Mouse (Mus musculus) neural tube, embryonic 14.5 days (tissue): Measurements from ENCODE around the gene Hhat. TPM values are rescaled to one million over a fixed set of nuclear protein-coding genes. Genes with fewer than 3 reads are reported as not detected.

Source experiments
- ATAC-seq: fragments of 200-750 bp; cut with Nextera tagmentation; 2 replicates; pipeline ENCODE4 v1.8.0; 2017; ENCODE audit warnings: low read depth, mild to moderate bottlenecking, moderate TSS enrichment, moderate library complexity
- H3K27ac ChIP-seq: fragments of 300-500 bp; sonication (generic); 2 replicates; pipeline ENCODE4 v1.5.1; 2014; ENCODE audit warnings: low read depth, mild to moderate bottlenecking, control low read depth, low read length, moderate library complexity, mixed read lengths
- H3K27me3 ChIP-seq: fragments of 300-500 bp; sonication (generic); 2 replicates; pipeline ENCODE4 v1.6.1; 2014; ENCODE audit warnings: low read length; ENCODE audit not compliant: control insufficient read depth, insufficient read depth
- H3K36me3 ChIP-seq: fragments of 300-500 bp; sonication (generic); 2 replicates; pipeline ENCODE4 v1.6.1; 2014; ENCODE audit warnings: low read length, mixed read lengths; ENCODE audit not compliant: control insufficient read depth, insufficient read depth
- H3K4me1 ChIP-seq: fragments of 300-500 bp; sonication (generic); 2 replicates; pipeline ENCODE4 v1.6.1; 2014; ENCODE audit warnings: low read length; ENCODE audit not compliant: control insufficient read depth, insufficient read depth
- H3K4me2 ChIP-seq: fragments of 300-500 bp; sonication (generic); 2 replicates; pipeline ENCODE4 v1.6.1; 2014; ENCODE audit warnings: mild to moderate bottlenecking, low read depth, low read length, control low read depth
- H3K4me3 ChIP-seq: fragments of 300-500 bp; sonication (generic); 2 replicates; pipeline ENCODE4 v1.5.1; 2014; ENCODE audit warnings: low read depth, low read length, control low read depth, mixed read lengths
- H3K9ac ChIP-seq: fragments of 300-500 bp; sonication (generic); replicated peaks from 2 replicates; pipeline ENCODE4 v1.6.1; 2014; ENCODE audit warnings: low read depth, mild to moderate bottlenecking, control low read depth, low read length, mixed read lengths
- H3K9me3 ChIP-seq: fragments of 300-500 bp; sonication (generic); 2 replicates; pipeline ENCODE4 v1.6.1; 2016; ENCODE audit warnings: low read length; ENCODE audit not compliant: control insufficient read depth
- WGBS: fragments of 180-500 bp; shearing (Covaris S2); extraction: QIAGEN DNeasy Blood & Tissue Kit; methylation state at CpG from one replicate; pipeline ENCODE4 v1.1.7; 2014; 5-methylcytosine and 5-hydroxymethylcytosine counted together
- polyA plus RNA-seq: library from polyadenylated mRNA; unstranded; fragments of >200 nt; fragmentation: Nextera tagmentation; extraction: Ambion mirVana; gene quantifications from 2 replicates; pipeline ENCODE4 v1.2.1, GENCODE M21; 2014

The Hhat gene
- polyA plus RNA-seq = 3.1 and 3.5 TPM in 2 replicates

DNA sequence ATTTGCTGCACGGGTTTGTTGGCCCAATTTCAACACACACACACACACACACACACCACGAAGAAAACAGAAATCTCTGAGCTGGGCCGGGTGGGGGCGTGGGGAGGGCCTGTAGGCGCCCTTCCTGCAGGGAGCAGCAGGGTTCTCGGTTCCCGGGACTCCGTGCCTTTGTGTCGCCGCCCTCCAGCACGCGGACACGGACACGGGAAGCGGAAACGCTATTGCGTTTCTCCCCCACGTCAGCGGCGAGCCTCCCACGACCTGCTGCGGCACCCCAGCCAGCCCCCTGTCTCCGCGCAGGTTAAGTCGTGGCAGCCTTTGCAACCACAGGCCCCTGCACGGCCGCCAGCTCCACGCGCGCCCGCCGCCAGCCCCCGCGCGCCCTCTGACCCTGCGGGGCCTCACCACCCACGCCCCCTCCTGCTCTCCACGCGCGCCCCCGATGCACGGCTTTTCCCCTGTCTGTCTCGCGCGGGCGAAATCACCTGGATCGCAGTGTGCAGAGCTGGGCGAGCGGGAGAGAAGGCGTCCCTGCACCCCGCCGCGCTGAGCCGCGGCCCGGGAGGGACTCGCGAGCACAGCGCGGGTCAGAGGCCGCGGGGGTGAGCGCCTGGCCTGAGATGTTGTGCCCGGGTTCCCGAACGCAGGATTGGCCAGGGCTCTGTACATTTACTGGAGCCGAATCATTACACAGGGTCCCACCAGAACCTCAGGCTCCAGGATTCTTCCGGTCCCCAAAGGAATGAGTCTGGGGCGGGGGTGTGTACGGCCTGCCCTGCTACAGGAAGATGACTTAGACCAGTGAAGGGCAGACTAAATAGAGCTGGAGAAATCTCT, at the start of gene Hhat:
Gene Hhat (minus strand): TSS at position 729 of the 837 bp plus-strand sequence.
- ATAC-seq = peak; percentile 88
- H3K9me3 ChIP-seq = no peaks in the 10 kb centered on the region
- peak within 1 kb of the TSS; percentile 91 for H3K27ac ChIP-seq
- 1% methylated on average over 69 of the region's 70 CpGs for WGBS
- H3K27me3 ChIP-seq = no peaks in the 10 kb centered on the region
- peak within 1 kb of the TSS; percentile 94 for H3K4me2 ChIP-seq
- peaks cover 7% of the 10 kb centered on the region; the same call in 1 of the 2 replicates for H3K4me1 ChIP-seq
- no peaks in the 10 kb centered on the region for H3K36me3 ChIP-seq
- H3K4me3 ChIP-seq = peak within 1 kb of the TSS; percentile 56
- peak within 1 kb of the TSS; percentile 86 for H3K9ac ChIP-seq

DNA sequence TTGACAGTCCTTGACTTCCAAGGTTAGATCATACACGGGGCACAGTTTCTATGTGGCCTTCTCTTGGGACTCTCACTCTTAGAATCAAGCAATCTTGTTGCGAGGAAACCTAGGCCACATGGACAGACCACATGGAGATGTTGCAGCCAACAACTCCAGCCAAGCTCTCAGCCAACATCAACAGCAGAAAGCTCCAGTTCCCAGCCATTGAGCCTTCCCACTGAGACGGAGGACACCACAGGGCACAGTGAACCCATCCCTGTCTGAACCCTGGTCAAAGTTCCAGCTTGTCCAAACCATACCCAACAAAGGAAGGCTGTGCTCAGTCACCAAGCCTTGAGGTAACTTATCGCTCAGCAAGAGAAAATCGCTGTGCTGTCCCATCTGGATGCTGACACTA, 47.3 kb upstream of the Hhat start:
- Histone ChIP-seq H3K4me3 (no peak overlapping the region), H3K9ac (no peak overlapping the region), H3K4me1 (no peaks in the 10 kb centered on the region; the same call in 1 of the 2 replicates), H3K27ac (no peak overlapping the region), H3K4me2 (no peak overlapping the region), H3K36me3 (no peaks in the 10 kb centered on the region), H3K9me3 (no peaks in the 10 kb centered on the region), H3K27me3 (no peaks in the 10 kb centered on the region)
- WGBS = 91% methylated on average over 5 of the region's 5 CpGs
- ATAC-seq = no peak

- no peaks in the 10 kb centered on the region for H3K9me3 ChIP-seq
- H3K36me3 ChIP-seq = no peaks in the 10 kb centered on the region
- no peak overlapping the region for H3K27ac ChIP-seq
- no peak overlapping the region for H3K4me2 ChIP-seq
- ATAC-seq = no peak
- no peak overlapping the region for H3K4me3 ChIP-seq
- H3K9ac ChIP-seq = no peak overlapping the region
- WGBS = 82% methylated on average over 2 of the region's 2 CpGs
- no peaks in the 10 kb centered on the region for H3K4me1 ChIP-seq
- H3K27me3 ChIP-seq = no peaks in the 10 kb centered on the region
Measured at GRCm38 (mm10) chr1:192815789-192816188, 44.8 kb upstream of the Hhat start.

DNA sequence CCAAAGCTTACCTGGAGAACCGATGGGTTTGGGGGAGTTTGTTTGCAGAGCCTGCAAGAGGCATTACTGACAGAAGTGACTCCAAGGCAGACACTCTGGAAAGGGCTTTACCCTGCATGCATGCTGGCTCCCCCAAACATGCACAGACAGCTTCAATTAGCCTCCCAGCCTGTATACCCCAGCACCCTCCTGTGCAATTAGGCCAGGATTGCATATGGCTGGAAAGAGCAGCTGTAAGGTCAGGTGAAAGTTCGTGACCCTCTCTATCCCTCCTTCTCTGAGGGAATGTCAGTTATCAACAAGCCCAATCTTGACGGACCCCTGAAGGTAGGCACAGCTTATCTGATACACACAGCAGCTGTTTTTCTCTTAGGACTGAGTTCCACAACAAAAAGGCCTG, 43.7 kb upstream of the Hhat start:
- Histone ChIP-seq H3K36me3 (no peaks in the 10 kb centered on the region), H3K4me1 (no peaks in the 10 kb centered on the region), H3K27me3 (no peaks in the 10 kb centered on the region), H3K9me3 (no peaks in the 10 kb centered on the region), H3K9ac (no peak overlapping the region), H3K4me3 (no peak overlapping the region), H3K27ac (no peak overlapping the region), H3K4me2 (no peak overlapping the region)
- no peak for ATAC-seq
- WGBS = 27% methylated on average over 3 of the region's 3 CpGs

DNA sequence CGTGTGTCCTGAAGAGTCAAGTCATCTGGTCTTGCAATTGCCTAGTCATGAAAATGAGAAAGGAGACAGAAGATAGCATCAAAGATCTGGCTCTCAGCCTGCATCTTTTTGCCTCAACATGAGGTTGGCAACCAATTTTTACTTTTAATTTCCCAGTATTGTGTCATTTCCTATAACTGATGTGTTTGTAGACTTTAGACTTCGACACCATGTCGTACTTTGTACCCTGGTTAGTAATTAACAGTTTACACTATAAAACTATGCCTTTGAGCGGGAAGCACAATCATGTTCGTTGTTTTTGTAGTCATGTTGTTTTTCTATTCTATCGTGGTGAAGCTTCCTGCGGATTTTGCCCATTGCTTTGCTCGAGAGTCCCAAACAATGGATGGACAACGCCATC, 41.7 kb upstream of the Hhat start:
- no peaks in the 10 kb centered on the region for H3K9me3 ChIP-seq
- H3K4me3 ChIP-seq = no peak overlapping the region
- WGBS = 92% methylated on average over 9 of the region's 9 CpGs
- H3K36me3 ChIP-seq = no peaks in the 10 kb centered on the region
- H3K4me1 ChIP-seq = no peaks in the 10 kb centered on the region
- no peak for ATAC-seq
- H3K4me2 ChIP-seq = no peak overlapping the region
- no peaks in the 10 kb centered on the region for H3K27me3 ChIP-seq
- no peak overlapping the region for H3K27ac ChIP-seq
- no peak overlapping the region for H3K9ac ChIP-seq

DNA sequence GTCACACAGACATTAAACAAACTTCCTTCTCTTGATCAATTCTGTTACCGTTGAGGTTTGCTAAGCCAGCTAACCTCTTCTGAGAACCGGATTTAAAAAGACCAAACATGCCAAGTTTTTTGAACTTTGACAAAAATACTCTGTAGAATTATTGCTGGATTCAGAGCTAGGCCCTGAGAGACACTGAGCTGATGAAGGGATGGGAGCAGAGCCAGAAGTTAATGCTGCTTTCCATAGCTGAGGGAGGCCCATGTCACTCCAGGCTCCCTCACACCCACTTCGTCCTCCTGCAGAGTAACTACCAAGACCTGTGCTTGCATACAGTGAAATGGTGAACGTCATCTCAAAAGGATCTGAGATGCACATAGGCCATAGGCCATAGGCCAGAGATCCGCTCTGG, 41.3 kb upstream of the Hhat start:
- WGBS = 93% methylated on average over 5 of the region's 5 CpGs
- no peaks in the 10 kb centered on the region for H3K27me3 ChIP-seq
- H3K4me2 ChIP-seq = no peak overlapping the region
- no peak overlapping the region for H3K27ac ChIP-seq
- no peaks in the 10 kb centered on the region for H3K4me1 ChIP-seq
- no peaks in the 10 kb centered on the region for H3K36me3 ChIP-seq
- ATAC-seq = no peak
- no peak overlapping the region for H3K4me3 ChIP-seq
- H3K9ac ChIP-seq = no peak overlapping the region
- H3K9me3 ChIP-seq = no peaks in the 10 kb centered on the region

DNA sequence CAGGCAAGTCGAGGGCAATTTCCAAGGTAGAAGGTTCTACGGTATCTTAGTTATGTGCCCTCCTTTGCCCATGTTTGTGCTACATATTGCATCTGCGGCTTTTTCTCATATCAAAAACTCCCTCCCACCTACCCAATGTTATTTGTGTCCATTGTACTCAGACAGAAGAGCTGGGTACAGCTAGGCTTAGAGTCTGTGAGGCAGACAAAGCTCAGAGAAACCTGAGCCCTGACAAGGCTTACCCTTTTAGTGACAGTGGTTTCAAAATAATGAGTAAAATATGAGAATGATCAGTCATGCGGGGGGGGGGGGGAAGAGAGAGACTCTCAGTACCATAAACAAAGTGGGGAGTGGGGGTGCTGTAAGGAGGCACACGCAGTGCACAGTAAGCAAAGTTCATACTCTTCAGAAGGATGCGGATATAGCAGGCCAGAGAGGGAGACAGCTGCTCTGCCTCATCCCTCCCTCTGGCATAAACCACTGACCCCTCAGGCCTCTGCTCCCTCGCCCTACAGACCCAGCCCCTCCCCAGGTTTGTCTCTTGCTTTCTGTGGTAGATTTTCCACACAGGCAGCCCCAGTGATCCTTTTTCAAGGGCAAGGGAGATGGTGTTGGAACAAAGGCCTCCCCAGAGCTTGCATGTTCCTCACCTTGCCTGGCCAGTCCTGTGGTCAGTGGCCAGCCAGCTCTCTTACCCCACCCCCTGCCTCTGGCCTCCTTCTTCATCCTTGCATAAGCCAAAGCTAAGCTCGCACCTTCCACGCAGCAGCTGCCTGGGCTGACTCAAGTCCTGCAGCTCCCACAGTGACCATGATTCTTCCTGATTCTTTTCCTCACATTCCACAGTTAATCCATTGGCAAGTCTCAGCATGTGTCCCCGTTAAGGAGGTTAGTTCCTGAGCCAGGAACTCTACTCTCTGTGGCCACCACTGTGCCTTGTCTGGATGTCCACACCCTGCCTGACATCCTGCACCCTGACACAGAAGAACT, 35.4 kb upstream of the Hhat start:
- WGBS = 67% methylated on average over 10 of the region's 10 CpGs
- Histone ChIP-seq H3K27ac (no peak overlapping the region), H3K4me2 (no peak overlapping the region), H3K9me3 (no peaks in the 10 kb centered on the region), H3K27me3 (no peaks in the 10 kb centered on the region), H3K4me3 (no peak overlapping the region), H3K4me1 (no peaks in the 10 kb centered on the region), H3K36me3 (no peaks in the 10 kb centered on the region), H3K9ac (no peak overlapping the region)
- no peak for ATAC-seq

DNA sequence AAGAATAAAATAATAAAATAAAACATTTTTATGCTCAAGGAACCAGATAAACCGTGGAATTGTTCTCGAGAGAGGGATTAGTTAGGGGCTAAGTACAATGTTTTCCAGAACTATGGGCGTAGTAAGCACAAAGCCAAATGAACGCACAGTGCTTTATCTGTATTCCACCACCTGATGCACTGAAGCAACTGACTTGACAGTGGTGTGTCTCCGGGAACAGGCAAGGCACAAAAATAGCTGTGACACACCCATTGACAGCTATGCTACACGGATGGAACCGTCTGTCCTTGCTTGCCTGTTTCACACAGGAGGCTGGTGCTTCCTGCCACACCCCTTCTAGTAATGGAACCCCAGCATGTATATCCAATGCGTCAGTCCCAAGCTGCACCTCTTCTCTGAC, 29.3 kb upstream of the Hhat start:
- Histone ChIP-seq H3K36me3 (no peaks in the 10 kb centered on the region), H3K27ac (no peak overlapping the region), H3K4me2 (no peak overlapping the region), H3K4me1 (0 out of 2 replicates have a peak, but pooled peaks cover 9% of the 10 kb centered on the region), H3K9me3 (no peaks in the 10 kb centered on the region), H3K4me3 (no peak overlapping the region), H3K27me3 (no peaks in the 10 kb centered on the region), H3K9ac (no peak overlapping the region)
- WGBS = 87% methylated on average over 8 of the region's 8 CpGs
- no peak for ATAC-seq
